Mouse (Mus musculus): ENCODE measurements around the gene Hist1h2an. TPM values are rescaled to one million over a fixed set of nuclear protein-coding genes. Genes with fewer than 3 reads are reported as not detected.
"Not testable (repeated sequence)": the region's sequence is repeated elsewhere in the genome, so short reads cannot be mapped to it uniquely, and the experiment has no call there.

Hist1h2an gene
- not detected in 2 replicates for polyA plus RNA-seq (2012; rRNA removed)

GRCm38 (mm10) chr13:21786899-21787629 is at the start of gene Hist1h2an, which contains the start of gene Hist1h2bp:
Gene Hist1h2an, minus strand, starts transcription at chr13:21787218.
Gene Hist1h2bp, plus strand, starts transcription at chr13:21787461.
- peak; percentile 94 to 99 for DNase-seq (ENCODE audit: extremely low spot score in 1 of 2, low spot score in 1 of 2)

DNA sequence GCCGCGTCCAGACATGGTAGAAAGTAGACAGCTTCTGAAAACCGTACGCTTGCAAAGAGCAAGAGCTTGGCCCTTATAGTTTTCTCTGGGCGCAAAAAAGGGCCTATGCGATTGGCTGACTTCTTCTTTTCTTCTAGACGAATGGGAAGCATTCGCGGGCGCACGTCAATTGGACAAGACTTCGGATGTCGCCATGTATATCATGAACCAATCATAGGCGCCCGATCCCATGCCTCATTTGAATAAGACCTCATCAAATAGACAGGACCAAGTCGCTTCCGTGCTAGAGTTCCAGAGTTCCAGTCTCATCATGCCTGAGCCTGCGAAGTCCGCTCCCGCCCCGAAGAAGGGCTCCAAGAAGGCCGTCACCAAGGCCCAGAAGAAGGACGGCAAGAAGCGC is 46.4 kb upstream of the Hist1h2an start, which contains the start of the genes Hist1h2ap and Hist1h2br:
TSS of gene Hist1h2ap (minus strand) at position 47 of the 400 bp plus-strand sequence.
TSS of gene Hist1h2br (plus strand) at position 283 of the 400 bp plus-strand sequence.
- not testable (repeated sequence) for DNase-seq (ENCODE audit: extremely low spot score in 1 of 2, low spot score in 1 of 2)

GRCm38 (mm10) chr13:21831418-21832394 is 44.7 kb upstream of the Hist1h2an start, which contains the start of gene Hist1h4n:
Gene Hist1h4n, minus strand, starts transcription at chr13:21832196.
- peak in 1 of 2 experiments; percentile 60 for DNase-seq (ENCODE audit: extremely low spot score in 1 of 2, low spot score in 1 of 2)

DNA sequence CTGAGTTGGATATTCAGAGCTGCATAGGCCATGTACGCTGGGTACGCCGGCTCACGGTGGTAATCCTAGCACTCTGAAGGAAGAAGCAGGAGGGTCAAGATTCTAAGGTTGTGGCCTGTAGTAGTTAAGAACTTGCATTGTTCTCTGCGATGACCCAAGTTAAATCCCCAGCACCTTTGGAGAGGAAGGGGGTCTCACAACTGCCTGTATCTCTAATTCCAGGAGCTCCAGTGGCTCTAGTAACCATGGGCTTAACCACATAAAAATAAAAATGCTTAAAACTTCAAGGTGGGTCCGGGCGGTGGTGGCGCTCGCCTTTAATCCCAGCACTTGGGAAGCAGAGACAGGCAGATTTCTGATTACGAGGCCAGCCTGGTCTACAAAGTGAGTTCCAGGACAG is 43.3 kb upstream of the Hist1h2an start:
- DNase-seq (ENCODE audit: extremely low spot score in 1 of 2, low spot score in 1 of 2), result no peak

- DNase-seq (ENCODE audit: extremely low spot score in 1 of 2, low spot score in 1 of 2), result no peak
These were observed 41.5 kb upstream of the Hist1h2an start for GRCm38 (mm10) chr13:21828511-21828910.

DNA sequence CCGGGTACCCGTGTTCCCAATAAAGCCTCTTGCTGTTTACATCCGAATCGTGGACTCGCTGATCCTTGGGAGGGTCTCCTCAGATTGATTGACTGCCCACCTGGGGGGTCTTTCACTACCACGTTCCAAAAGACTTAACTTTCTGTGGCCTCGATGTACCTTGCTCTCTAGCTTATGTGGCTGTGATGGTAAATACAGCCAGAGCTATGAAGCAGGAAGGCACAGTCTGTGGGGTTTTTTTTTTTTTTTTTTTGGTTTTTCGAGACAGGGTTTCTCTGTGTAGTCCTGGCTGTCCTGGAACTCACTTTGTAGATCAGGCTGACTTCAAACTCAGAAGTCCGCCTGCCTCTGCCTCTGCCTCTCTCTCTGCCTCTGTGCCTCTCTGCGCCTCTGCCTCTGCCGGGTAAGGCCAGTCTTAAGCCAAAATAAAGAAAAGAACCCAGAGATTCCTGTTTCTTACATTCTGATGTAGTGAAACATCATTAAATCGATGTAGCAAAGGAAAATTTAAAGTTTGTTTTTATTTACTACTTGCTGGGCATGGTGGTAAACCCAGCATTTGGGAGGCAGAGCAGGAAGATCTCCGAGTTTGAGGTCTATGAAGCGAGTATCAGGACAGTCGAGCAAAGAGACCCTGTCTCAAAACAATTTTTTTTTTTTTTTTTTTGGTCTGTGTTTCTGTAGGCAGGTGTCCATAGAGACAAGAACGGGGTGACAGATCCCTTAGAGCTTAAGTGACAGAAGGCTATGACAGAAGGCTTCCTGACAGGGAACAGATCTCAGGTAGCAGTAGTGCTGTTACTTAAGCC is 33.3 kb upstream of the Hist1h2an start:
- not testable (repeated sequence) for DNase-seq (ENCODE audit: extremely low spot score in 1 of 2, low spot score in 1 of 2)

DNA sequence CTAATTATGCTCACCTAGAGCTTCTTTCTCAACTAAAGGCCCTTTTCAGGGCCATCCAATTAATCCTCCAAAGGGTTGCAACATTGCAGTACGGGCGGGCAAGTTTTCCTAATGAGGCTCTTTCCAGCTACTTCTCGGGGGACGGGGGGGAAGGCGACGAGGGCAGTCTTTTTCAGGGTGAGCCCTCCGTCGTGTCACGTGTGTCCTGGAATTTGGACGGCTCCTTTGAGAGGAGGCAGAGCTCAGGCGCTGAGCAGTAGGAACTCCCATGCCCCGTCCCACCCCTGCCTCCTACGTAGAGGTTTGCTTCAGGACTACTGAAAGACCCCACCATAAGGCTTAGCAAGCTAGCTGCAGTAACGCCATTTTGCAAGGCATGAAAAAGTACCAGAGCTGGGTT is 25.1 kb upstream of the Hist1h2an start:
- DNase-seq (ENCODE audit: extremely low spot score in 1 of 2, low spot score in 1 of 2), result not testable (repeated sequence)

DNA sequence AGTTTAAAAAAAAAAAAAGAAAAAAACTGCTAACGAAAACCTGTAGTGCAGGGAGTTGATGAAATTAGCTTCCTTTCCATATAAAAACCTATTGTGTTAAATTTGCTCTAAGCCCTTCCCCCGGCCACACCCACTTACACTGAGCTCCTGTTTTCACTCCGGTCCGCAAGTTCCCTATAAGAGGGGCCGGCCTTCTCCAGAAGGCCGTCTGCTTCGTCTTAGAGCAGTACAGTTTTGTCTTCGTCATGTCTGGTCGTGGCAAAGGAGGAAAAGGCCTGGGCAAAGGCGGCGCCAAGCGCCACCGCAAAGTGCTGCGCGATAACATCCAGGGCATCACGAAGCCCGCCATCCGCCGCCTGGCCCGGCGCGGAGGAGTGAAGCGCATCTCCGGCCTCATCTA is 24.5 kb upstream of the Hist1h2an start, which contains the start of gene Hist1h4m:
TSS of gene Hist1h4m (plus strand) at position 208 of the 400 bp plus-strand sequence.
- DNase-seq (ENCODE audit: extremely low spot score in 1 of 2, low spot score in 1 of 2), result peak in 1 of 2 experiments; percentile 76

GRCm38 (mm10) chr13:21811074-21811473 is 24.1 kb upstream of the Hist1h2an start:
- not testable (repeated sequence) for DNase-seq (ENCODE audit: extremely low spot score in 1 of 2, low spot score in 1 of 2)

GRCm38 (mm10) chr13:21810073-21810472 is 23.1 kb upstream of the Hist1h2an start, which contains the start of the genes Hist1h2bq and Hist1h2ao:
Gene Hist1h2bq, minus strand, starts transcription at chr13:21810197.
Gene Hist1h2ao, plus strand, starts transcription at chr13:21810465.
- not testable (repeated sequence) for DNase-seq (ENCODE audit: extremely low spot score in 1 of 2, low spot score in 1 of 2)

DNA sequence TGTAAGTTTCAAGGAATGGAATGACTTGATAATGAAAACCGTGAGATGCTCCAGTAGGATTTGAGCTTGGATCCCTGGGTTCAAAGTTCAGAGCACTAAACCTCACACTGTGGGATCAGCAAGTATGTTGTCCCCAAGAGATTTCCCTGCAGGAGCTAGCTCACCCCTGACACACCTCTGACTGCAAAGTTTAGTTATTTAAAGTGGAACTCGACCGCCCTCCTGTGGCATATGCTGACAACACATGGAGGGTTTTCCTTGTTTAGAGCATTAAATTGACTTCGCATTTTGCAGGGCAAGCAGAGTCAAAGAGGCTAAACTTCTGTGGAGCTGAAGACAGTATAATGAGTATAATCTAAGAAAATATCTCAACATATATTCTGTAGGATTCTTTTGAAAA is 16.0 kb upstream of the Hist1h2an start:
- DNase-seq (ENCODE audit: extremely low spot score in 1 of 2, low spot score in 1 of 2), result not testable (repeated sequence)

GRCm38 (mm10) chr13:21797163-21797562 is 10.1 kb upstream of the Hist1h2an start:
- not testable (repeated sequence) for DNase-seq (ENCODE audit: extremely low spot score in 1 of 2, low spot score in 1 of 2)

DNA sequence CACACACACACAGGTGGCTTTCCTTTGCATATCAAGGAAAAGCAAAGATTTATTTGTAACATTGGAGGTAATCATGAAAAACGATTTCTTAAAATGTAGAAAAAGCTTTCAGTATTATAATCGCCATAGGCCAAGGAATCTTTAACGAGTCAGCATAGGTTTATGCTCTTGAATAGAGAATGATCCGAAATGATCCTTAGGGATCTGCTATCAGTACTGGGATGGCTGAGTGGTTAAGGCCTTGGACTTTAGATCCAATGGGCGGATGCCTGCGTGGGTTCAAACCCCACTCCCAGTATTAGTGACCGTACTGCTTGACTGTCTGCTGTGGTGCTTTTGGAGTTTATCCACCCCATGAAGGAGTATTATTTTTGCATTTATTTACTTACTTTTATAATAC is 8.6 kb upstream of the Hist1h2an start:
- DNase-seq (ENCODE audit: extremely low spot score in 1 of 2, low spot score in 1 of 2), result peak in 1 of 2 experiments; percentile 28

DNA sequence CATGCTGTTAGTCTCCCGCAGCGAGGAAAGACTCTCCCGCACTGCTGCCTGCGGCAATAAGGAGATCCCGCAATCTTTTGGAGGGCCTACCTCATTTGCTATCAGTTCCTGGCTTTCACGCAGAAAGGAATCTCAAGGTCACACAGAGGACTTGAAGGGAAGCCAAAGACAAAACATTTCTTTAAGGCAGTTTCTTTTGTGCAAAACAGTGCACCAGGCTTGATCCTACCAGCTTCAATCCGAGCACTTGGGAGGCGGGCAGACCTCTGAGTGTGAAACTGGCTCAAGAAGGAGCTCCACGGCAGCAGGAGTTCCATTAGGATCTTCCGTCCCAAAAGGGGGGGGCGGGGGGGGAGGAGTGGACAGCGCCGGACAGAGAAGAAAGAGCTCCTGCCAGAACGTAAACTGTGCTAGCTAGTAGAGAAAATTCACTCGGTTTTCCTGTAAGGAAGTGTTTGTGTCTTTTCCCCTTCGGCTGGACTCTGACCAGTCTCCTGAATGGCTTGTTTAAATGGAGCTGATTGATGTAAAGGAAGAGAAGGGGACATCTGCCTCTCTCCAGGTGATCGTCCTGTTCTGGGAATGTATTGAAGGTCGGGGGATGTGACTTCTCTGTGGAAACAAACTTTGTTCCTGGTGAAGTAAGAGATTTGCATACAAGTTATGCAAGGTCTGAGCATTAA is 3.7 kb upstream of the Hist1h2an start:
- no peak for DNase-seq (ENCODE audit: extremely low spot score in 1 of 2, low spot score in 1 of 2)

GRCm38 (mm10) chr13:21789925-21790324 is 2.9 kb upstream of the Hist1h2an start:
- no peak for DNase-seq (ENCODE audit: extremely low spot score in 1 of 2, low spot score in 1 of 2)

- no peak for DNase-seq (ENCODE audit: extremely low spot score in 1 of 2, low spot score in 1 of 2)
These were observed 959 bp upstream of the Hist1h2an start for GRCm38 (mm10) chr13:21787760-21788593.

- DNase-seq (ENCODE audit: extremely low spot score in 1 of 2, low spot score in 1 of 2), result no peak
These were observed 674 bp downstream of the Hist1h2an start for GRCm38 (mm10) chr13:21786189-21786898.

GRCm38 (mm10) chr13:21784311-21784710 is 2.7 kb downstream of the Hist1h2an start:
- no peak for DNase-seq (ENCODE audit: extremely low spot score in 1 of 2, low spot score in 1 of 2)
